Mouse (Mus musculus): Measurements from ENCODE around the gene Pdcd11.
"Not testable (repeated sequence)": the region's sequence is repeated elsewhere in the genome, so short reads cannot be mapped to it uniquely, and the experiment has no call there.

The Pdcd11 gene

GRCm38 (mm10) chr19:47128835-47129234 is 38.3 kb downstream of the Pdcd11 start:
- no peak for DNase-seq

DNA sequence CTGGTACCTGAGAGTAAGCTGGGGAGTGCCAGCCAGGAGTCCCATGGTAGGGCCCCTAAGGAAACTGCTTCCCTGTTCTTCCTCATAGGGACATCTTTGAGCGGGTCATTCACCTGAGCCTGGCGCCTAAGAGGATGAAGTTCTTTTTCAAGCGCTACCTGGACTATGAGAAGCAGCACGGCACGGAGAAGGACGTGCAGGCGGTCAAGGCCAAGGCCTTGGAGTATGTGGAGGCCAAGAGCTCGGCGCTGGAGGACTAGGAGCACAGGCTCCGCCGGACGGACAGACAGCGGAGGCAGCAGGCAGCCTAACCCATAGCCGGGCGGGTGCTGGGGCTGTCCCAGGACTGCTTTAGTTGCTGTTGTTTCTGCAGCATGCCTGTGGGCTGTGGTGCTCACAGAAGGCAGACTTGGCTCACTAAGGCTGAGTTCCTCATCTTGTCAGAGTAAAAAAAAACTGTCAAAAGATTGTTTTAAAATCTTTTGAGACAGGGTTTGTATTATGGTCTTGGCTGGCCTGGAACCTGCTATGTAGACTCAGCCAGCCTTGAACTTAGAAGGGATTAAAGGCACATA is 40.1 kb downstream of the Pdcd11 start:
- DNase-seq = no peak

DNA sequence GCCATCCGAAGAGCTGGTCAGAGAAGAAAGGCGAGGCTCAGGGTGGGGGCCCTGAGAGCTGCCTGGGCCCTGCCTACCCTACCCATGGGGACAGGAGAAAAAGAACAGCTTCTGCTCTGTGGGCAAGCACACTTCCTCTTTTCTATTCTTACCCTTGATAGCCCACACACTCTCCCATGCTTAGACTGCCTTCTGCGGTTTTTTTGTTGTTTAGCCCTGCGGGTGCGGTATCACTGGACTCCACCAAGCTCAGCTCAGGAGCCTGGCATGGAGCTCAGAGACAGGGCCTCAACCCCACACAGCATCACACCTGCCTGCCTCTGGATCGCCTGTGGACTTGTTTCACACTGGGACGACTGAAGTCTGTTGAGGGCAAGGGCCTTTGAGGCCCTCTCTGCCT is 42.6 kb downstream of the Pdcd11 start:
- no peak for DNase-seq

- DNase-seq = no peak
Observed at GRCm38 (mm10) chr19:47135568-47135967, 45.0 kb downstream of the Pdcd11 start.

DNA sequence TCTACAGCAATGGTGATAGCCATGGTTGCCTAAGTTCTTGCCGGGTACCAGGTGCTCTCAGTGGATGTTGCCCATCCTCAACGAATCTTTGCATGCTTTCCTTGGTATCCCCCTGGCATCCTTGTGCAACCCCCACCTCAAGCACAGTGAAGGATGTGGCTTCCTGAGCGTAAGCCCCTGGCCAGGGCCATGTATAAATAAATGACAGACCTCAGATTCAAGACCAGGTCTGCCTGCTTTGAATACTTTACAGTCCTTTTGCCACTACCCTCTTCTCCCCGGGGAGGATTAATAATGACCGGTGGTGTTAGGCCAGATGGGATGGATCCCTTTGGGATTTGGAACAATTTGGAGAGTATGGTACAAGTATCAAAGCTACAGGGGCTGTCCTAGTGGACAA is 45.6 kb downstream of the Pdcd11 start:
- DNase-seq = no peak

DNA sequence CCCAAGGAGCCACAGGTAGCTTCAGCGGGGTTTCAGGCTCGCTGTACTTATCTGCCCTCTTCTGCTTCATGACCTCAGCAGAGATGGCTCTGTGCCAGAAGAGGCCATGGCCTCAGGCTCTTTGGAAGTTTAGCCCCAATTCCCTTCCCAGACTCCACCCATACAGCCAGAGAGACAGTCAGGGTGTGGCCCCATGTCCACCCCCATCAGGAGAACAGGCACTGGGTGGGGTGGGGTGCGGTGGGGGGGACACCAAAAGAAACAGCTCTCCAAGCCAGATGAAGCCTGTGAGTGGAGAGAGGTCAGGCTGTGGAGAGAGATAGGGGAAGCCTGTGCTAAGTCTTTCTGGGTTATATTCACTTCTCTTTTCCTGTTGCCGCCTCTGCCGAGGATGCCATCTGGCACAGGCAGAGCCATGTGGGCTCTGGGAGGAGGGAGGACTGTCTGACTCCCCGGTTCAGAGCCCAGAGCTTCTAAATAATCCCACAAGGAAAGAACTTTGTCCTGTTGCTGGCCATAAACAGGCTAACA is 46.5 kb downstream of the Pdcd11 start:
- DNase-seq = peak; percentile 33 to 42

GRCm38 (mm10) chr19:47137771-47138421 is 47.3 kb downstream of the Pdcd11 start, which contains the start of gene Calhm2:
Gene Calhm2, minus strand, starts transcription at chr19:47138294.
- DNase-seq = peak in 1 of 2 experiments; percentile 29

DNA sequence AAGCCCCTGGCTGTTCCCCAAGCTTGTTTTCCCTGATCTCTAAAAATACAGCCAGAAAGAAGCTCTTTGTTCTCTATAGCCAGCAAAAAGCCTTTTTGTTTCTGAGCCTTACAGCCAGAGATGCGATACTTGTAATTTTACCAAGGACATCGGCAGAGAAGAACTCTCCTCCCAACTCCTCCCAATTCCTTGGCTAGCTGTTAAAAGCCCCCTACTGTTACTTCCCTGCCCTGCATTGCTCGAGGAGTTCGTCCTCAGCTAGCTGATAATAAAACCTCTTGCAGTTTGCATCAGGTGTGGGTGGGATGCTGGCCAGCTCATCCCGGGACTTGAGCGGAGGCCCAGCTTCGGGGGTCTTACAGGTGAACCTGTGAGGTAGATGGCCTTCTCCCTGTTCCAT is 49.0 kb downstream of the Pdcd11 start:
- not testable (repeated sequence) for DNase-seq

DNA sequence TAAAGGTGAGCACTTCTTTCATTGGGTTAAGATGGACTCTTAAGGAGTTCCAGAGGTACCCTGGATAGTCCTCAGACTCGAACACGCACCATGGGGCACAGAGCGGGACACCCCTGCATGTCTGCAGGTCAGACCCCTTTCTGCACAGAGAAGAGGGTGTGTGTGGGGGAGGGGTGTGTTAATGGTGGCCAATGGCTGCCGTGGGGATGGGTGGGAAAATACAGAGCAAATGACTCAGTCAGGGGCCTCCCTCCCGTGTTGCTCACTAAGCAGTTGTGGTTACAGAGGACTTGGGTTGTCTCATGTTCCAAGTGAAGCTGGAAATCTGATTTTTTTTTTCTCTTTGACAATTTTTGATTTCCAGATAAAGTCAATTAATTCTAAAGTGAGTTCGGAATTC is 51.9 kb downstream of the Pdcd11 start:
- no peak for DNase-seq

GRCm38 (mm10) chr19:47144154-47144553 is 53.6 kb downstream of the Pdcd11 start, which contains the start of gene Calhm1:
Gene Calhm1, minus strand, starts transcription at chr19:47144254.
- DNase-seq = no peak

- DNase-seq = no peak
Observed at GRCm38 (mm10) chr19:47148267-47148847, 57.8 kb downstream of the Pdcd11 start.

GRCm38 (mm10) chr19:47149854-47150253 is 59.3 kb downstream of the Pdcd11 start:
- DNase-seq = no peak

GRCm38 (mm10) chr19:47151332-47152061 is 60.9 kb downstream of the Pdcd11 start:
- no peak for DNase-seq

- DNase-seq = no peak
Observed at GRCm38 (mm10) chr19:47152062-47152369, 61.4 kb downstream of the Pdcd11 start.

GRCm38 (mm10) chr19:47153767-47154166 is 63.2 kb downstream of the Pdcd11 start:
- DNase-seq = no peak

DNA sequence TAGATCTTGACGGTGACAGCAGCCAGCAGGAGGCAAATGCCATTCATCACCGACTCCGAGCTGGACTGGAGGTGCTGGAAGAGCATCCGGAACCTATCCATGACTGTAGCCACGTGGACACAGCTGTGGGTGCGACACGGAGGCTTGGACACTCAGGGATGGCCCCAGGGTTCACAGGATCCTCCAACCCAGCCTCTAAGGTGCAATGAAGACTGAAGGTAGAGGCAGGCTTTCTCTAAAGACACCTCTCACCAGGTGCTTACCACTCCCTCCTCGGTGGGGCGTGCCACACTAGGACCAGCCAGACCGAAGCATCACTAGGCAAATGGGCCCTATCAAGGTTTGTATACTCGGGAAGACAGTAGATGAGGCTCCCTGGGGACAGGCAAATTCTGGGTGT is 67.1 kb downstream of the Pdcd11 start, which contains the start of gene Calhm3:
Gene Calhm3, minus strand, starts transcription at position 101 of the 400 bp plus-strand sequence.
- no peak for DNase-seq

GRCm38 (mm10) chr19:47161669-47162068 is 71.1 kb downstream of the Pdcd11 start:
- no peak for DNase-seq

DNA sequence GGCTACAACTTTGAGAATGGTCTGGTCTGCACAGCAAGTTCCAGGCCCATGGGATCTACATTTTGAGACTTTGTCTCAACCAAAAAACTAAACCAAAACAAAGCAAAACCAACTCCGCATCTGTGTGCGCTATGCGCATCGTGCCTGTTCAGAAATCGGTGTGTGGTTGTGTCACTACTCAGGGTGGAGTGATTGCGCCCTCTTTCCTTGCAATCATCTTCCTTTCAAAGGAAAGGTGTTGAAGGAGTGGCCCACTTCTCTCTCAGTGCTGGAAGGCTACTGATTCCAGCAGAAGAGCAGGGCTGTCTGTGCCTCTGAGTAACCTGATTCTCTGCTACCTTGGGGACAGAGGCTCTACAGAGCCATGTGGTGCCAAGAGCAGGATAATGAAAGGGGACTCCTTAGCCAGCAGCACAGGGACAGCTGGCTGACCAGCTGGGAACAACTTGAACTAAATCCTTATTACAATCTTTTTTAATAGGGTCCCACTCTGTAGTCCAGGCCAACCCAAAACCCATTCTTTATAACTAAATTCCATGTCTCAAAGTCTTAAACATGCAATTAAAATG is 72.7 kb downstream of the Pdcd11 start:
- no peak for DNase-seq

- DNase-seq = no peak
Observed at GRCm38 (mm10) chr19:47166758-47167157, 76.2 kb downstream of the Pdcd11 start.

GRCm38 (mm10) chr19:47167617-47168214 is 77.1 kb downstream of the Pdcd11 start:
- DNase-seq = no peak

DNA sequence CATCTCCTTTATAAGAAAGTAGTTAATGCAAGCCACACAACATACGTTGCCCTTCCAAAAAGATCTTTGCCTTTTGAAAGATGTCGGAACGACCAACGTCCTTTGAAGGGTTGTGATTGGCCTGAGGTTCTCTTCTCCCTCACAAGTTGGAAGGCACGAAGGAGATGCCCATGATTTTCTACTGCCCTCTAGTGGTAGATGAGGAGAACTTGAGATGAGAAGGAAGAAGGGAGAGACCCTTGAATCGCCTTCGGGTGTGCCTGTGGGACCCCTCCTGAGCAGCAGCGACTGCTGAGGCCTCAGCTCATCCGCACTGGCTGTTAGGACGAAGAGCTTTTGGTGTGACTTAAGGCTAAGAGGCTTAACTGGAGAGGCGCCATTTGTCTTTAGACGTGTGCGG is 77.7 kb downstream of the Pdcd11 start:
- no peak for DNase-seq

DNA sequence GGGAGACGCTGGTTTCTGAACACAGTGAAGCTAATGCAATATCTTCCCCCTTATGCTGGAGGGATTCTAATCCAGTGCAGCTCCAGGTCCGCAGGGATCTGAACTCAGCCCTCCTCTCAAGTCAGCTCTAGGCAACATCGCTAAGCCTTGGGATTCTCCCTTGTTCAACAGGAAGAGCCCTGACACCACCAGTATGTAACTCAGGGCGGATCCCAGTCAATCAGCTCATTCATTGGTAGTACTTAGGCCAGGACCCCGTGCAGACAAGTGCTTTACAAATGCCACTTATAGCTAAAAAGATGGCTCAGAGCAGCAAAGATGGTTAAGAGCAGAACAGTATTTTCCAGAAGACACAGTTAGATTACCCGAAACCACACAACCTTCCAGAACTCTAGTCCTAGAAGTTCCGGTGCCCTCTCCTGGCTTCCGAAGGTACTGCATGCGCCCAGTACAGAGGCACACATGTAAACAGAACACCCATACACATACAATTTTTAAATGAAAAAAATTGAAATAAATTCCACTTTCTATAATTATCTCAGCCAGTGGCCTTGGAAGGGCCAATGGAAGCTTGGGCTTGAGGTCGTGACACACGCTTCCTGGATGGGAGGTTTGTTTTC is 78.3 kb downstream of the Pdcd11 start:
- DNase-seq = peak; percentile 74 to 91

All from kidney, adult 8-10 months (tissue).